Mouse (Mus musculus) intestine, embryonic 14.5 days (tissue): ENCODE measurements at regions not wholly inside any gene's neighbourhood (a gene's known extent, or its start where the extent isn't known, plus 50 kb on each side); places are given as distances from the start of the nearest gene placed in this dataset.

Source experiments
- ATAC-seq: fragments of 200-750 bp; cut with Nextera tagmentation; replicated peaks from 2 replicates; pipeline ENCODE4 v1.8.0; 2017; ENCODE audit warnings: low read depth, moderate number of reproducible peaks, moderate TSS enrichment, moderate library complexity; ENCODE audit not compliant: low FRiP score, low TSS enrichment
- DNase-seq: peaks from one replicate; pipeline ENCODE4 v3.0.0-alpha.2; 2018; ENCODE audit warnings: low spot score
- H3K27ac ChIP-seq: fragments of 300-500 bp; sonication (generic); 2 replicates; pipeline ENCODE4 v1.5.1; 2014; ENCODE audit warnings: low read depth, mild to moderate bottlenecking, control low read depth
- H3K27me3 ChIP-seq: fragments of 300-500 bp; sonication (generic); replicated peaks from 2 replicates; pipeline ENCODE4 v1.6.1; 2014; ENCODE audit warnings: low read length, control low read depth; ENCODE audit not compliant: control insufficient read depth, insufficient read depth
- H3K36me3 ChIP-seq: fragments of 300-500 bp; sonication (generic); 2 replicates; pipeline ENCODE4 v1.6.1; 2014; ENCODE audit warnings: low read length, control low read depth; ENCODE audit not compliant: control insufficient read depth, insufficient read depth
- H3K4me1 ChIP-seq: fragments of 300-500 bp; sonication (generic); replicated peaks from 2 replicates; pipeline ENCODE4 v1.6.1; 2014; ENCODE audit warnings: low read length, control low read depth, mixed read lengths; ENCODE audit not compliant: control insufficient read depth, insufficient read depth
- H3K4me2 ChIP-seq: fragments of 300-500 bp; sonication (generic); 2 replicates; pipeline ENCODE4 v1.6.1; 2014; ENCODE audit warnings: low read length
- H3K4me3 ChIP-seq: fragments of 300-500 bp; sonication (generic); 2 replicates; pipeline ENCODE4 v1.5.1; 2014; ENCODE audit warnings: low read depth, low read length, control low read depth, mixed read lengths
- H3K9ac ChIP-seq: fragments of 300-500 bp; sonication (generic); 2 replicates; pipeline ENCODE4 v1.6.1; 2014; ENCODE audit warnings: mild to moderate bottlenecking, low read length
- H3K9me3 ChIP-seq: fragments of 300-500 bp; sonication (generic); 2 replicates; pipeline ENCODE4 v1.6.1; 2016; ENCODE audit warnings: low read length, control low read depth; ENCODE audit not compliant: control insufficient read depth
- WGBS: fragments of 180-500 bp; shearing (Covaris S2); extraction: QIAGEN DNeasy Blood & Tissue Kit; methylation state at CpG from one replicate; pipeline ENCODE4 v1.1.7; 2014; 5-methylcytosine and 5-hydroxymethylcytosine counted together

DNA sequence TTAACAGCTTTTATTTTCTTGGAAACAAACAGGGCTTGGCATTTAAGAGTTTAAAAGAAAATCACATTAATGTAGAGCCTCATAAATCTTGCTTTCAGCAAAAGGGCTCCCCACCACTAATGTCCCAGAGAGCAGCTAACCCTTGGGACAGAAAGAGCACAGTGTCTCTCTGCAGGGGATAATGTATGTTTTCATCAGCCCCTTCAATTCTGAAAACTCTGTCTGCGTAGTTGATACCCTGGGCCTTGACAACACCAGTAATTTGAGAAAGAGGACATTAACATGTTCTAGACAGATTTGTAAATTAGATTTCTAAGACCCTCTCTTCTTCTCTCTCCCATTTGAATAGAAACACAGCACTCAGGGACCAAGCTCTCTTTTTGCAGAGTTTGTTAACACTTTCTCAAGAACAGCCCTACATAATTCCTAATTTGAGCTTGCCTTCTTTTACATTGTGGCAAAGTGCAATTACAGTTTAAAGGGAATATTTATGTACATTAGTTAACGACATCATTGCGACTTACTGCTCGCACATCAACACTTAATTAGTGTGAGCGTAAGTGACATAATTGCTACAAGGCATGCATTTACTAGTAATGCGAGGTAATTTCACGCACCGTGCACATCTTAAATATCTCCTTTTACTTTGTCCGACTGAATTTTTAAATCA is 444.7 kb downstream of the Psat1 start:
- H3K9ac ChIP-seq, result no peak overlapping the region
- no peaks in the 10 kb centered on the region for H3K36me3 ChIP-seq
- no peak for ATAC-seq
- H3K27me3 ChIP-seq, result no peaks in the 10 kb centered on the region
- no peaks in the 10 kb centered on the region for H3K9me3 ChIP-seq
- no peak overlapping the region for H3K27ac ChIP-seq
- no peak for DNase-seq
- H3K4me1 ChIP-seq, result no peaks in the 10 kb centered on the region
- H3K4me3 ChIP-seq, result no peak overlapping the region
- no peak overlapping the region for H3K4me2 ChIP-seq
- 80% methylated on average over 9 of the region's 9 CpGs for WGBS

GRCm38 (mm10) chr19:15495532-15495931 is 451.6 kb downstream of the Psat1 start:
- Histone ChIP-seq H3K36me3 (no peaks in the 10 kb centered on the region), H3K4me2 (no peak overlapping the region), H3K4me3 (no peak overlapping the region), H3K4me1 (no peaks in the 10 kb centered on the region), H3K27me3 (no peaks in the 10 kb centered on the region), H3K9ac (no peak overlapping the region), H3K9me3 (no peaks in the 10 kb centered on the region), H3K27ac (no peak overlapping the region)
- WGBS, result 77% methylated on average over 1 of the region's 1 CpGs
- no peak for DNase-seq
- ATAC-seq, result no peak

- Histone ChIP-seq H3K4me3 (no peak overlapping the region), H3K4me1 (no peaks in the 10 kb centered on the region), H3K27ac (no peak overlapping the region), H3K27me3 (no peaks in the 10 kb centered on the region), H3K9ac (no peak overlapping the region), H3K4me2 (no peak overlapping the region), H3K9me3 (no peaks in the 10 kb centered on the region), H3K36me3 (no peaks in the 10 kb centered on the region)
- ATAC-seq, result no peak
- no peak for DNase-seq
- 77% methylated on average over 5 of the region's 5 CpGs for WGBS
Observed at GRCm38 (mm10) chr19:15487576-15487975, 459.6 kb downstream of the Psat1 start.

- Histone ChIP-seq H3K4me3 (no peak overlapping the region), H3K4me2 (no peak overlapping the region), H3K4me1 (no peaks in the 10 kb centered on the region), H3K36me3 (no peaks in the 10 kb centered on the region), H3K27ac (no peak overlapping the region), H3K9me3 (no peaks in the 10 kb centered on the region), H3K27me3 (no peaks in the 10 kb centered on the region), H3K9ac (no peak overlapping the region)
- DNase-seq, result no peak
- 36% methylated on average over 8 of the region's 8 CpGs for WGBS
- ATAC-seq, result no peak
Observed at GRCm38 (mm10) chr19:15481605-15482004, 465.5 kb downstream of the Psat1 start.

DNA sequence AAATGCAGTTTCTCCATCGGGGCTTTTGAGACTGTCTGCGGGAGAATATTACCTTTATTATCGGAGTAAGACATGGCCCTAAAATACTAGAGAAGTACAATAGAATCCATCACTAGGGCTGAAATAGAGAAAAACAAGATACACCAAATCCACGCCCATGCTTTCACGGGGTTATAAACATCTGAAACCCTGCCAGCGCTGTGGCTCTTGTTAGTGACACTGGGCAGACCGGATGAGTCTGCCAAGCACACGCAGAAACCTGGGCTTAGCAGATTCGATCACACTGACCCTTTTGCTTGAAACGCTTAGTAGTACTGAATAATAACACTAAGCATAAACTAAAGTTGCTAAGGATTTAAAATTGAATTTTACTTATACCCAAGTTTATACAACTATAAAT is 477.6 kb downstream of the Psat1 start:
- Histone ChIP-seq H3K4me3 (no peak overlapping the region), H3K4me2 (no peak overlapping the region), H3K9ac (no peak overlapping the region), H3K27ac (no peak overlapping the region), H3K9me3 (no peaks in the 10 kb centered on the region), H3K27me3 (no peaks in the 10 kb centered on the region), H3K4me1 (no peaks in the 10 kb centered on the region; the same call in 1 of the 2 replicates), H3K36me3 (no peaks in the 10 kb centered on the region)
- ATAC-seq (no peak), DNase-seq (no peak)
- 68% methylated on average over 10 of the region's 10 CpGs for WGBS

DNA sequence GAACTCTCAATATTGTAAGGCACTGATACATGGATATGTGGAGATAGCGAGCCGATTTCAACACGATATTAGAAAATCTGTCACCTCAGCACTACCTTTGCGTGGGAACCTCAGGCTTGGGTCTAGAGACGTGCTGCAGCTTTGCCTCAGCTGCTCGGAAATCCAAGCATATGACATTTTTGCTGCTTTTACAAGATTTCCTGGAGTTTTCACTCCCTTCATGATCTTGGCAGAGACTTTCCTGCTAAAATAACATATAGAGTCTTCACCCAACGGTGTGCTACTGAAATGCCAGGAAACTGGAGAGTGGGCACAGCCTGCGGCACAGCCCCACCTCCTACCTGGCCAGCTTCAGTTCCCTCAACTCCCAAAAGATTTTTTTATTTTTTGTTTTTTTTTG is 480.4 kb downstream of the Psat1 start:
- no peak overlapping the region for H3K4me3 ChIP-seq
- 87% methylated on average over 8 of the region's 8 CpGs for WGBS
- no peak overlapping the region for H3K4me2 ChIP-seq
- H3K9me3 ChIP-seq, result no peaks in the 10 kb centered on the region
- H3K9ac ChIP-seq, result no peak overlapping the region
- no peaks in the 10 kb centered on the region; the same call in 1 of the 2 replicates for H3K4me1 ChIP-seq
- no peak overlapping the region for H3K27ac ChIP-seq
- no peaks in the 10 kb centered on the region for H3K36me3 ChIP-seq
- H3K27me3 ChIP-seq, result no peaks in the 10 kb centered on the region
- ATAC-seq (no peak), DNase-seq (no peak)

DNA sequence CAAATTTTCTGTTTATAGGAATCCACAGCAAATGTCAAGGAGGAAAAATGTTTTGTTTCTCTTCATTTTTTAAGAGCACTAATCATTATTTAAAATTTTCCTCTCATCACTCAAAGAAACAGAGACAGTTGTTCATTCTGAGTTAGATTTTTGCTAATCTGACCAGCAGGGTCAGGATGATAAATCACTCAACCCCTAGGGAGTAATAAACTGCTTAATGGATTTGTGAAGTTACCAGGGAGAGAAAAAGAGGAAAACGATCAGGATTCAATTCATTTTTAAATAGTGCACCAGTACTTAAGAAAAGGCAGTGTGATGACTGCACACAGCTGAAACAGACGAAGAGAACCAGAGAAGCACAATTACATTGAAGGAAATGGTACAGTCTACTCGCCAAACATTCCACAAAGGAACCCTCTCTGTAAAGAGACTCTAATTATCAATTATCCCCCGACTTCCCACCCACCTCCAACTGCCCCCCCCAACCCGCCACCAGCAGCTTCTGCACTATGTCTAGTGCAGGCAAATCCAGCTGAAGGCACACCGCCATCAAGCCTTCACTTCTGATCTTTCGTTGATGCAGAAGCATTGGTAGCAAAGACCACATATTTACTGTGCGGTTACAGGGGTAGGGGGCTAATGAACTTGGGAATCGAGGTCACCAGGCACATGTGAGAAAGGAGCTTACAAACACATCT is 481.9 kb downstream of the Psat1 start:
- no peak overlapping the region for H3K4me2 ChIP-seq
- DNase-seq (no peak), ATAC-seq (no peak)
- H3K9ac ChIP-seq, result no peak overlapping the region
- H3K36me3 ChIP-seq, result no peaks in the 10 kb centered on the region
- 11% methylated on average over 9 of the region's 9 CpGs for WGBS
- H3K4me1 ChIP-seq, result no peaks in the 10 kb centered on the region; the same call in 1 of the 2 replicates
- no peak overlapping the region for H3K27ac ChIP-seq
- no peaks in the 10 kb centered on the region for H3K27me3 ChIP-seq
- no peak overlapping the region for H3K4me3 ChIP-seq
- no peaks in the 10 kb centered on the region for H3K9me3 ChIP-seq

GRCm38 (mm10) chr19:15457793-15458192 is 489.3 kb downstream of the Psat1 start:
- Histone ChIP-seq H3K27ac (no peak overlapping the region), H3K27me3 (no peaks in the 10 kb centered on the region), H3K36me3 (no peaks in the 10 kb centered on the region), H3K9me3 (no peaks in the 10 kb centered on the region), H3K9ac (no peak overlapping the region), H3K4me3 (no peak overlapping the region), H3K4me2 (no peak overlapping the region), H3K4me1 (no peaks in the 10 kb centered on the region)
- ATAC-seq (no peak), DNase-seq (no peak)
- 63% methylated on average over 4 of the region's 4 CpGs for WGBS
